Mouse (Mus musculus): ENCODE results near the gene Pla1a. TPM values are rescaled to one million over a fixed set of nuclear protein-coding genes. Genes with fewer than 3 reads are reported as not detected.

The Pla1a gene
- polyA plus RNA-seq, 2 experiments, result 15.0 to 15.5 TPM

DNA sequence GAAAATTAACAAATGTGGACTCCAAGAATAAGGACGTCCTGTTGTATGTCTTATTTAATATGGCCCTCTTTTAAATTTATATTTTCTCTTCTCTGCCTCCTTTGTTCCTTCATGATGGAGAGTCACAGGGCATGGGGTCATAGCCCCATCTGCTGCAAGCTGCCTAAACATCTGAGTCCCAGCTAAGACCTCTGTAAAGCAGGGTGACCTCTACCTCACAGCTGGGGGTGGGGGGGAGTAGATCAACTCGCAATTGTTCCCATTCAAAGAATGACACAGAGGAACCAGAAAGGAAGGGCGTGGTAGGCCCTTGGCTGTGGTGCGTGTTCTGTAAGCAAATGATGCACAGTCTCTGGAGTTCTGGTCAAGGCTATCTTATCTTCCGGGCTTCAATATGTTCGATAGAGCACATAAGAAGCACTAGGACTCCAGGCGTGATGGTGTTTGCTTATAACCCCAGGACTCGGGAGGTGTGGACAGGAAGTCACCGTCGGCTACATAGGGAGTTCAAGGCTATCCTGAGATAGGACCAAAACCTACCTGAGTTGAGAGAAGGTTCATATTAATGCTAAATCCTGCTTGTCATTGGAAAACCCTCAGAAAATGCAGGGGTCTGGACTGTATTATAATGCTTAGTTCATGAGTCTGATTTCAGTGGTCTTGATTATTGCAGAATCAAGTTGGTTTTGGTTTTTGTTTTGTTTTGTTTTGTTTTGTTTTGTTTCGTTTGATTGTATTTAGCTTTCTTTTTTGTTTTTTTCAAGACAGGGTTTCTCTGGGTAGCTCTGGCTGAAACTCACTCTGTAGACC, 39.0 kb upstream of the Pla1a start:
- ATAC-seq (ENCODE audit: insufficient read depth), result 0 out of 2 replicates have a peak, but pooled peaks have one; percentile 9
- H3K4me1 ChIP-seq (replicated peaks; ENCODE audit: control insufficient read depth in 2 of 2, insufficient read depth in 2 of 2, low read length in 1 of 2), result peaks cover 26 to 42% of the 10 kb centered on the region in 2 experiments
- WGBS (ENCODE audit: insufficient replicate concordance), result 29% methylated on average over 11 of the region's 11 CpGs

DNA sequence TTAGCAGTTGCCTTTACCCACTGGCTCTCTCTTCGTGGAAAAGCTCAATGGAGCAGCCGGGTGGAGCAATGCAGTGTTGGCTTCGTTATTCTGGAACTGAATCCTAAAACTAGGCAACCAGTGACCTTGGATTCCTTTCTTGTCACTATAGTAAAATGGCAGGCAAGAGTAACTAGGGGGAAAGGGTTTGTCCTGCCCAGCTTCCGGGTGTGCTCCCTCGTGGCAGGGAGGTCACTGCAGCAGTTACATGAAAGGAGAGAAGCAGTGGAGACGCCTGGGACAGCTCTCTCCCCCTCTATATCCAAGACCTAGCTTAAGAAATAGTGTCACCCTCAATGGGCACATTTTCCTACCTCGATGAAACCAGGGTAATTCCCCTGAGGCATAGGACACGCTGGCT, 36.5 kb upstream of the Pla1a start:
- H3K4me3 ChIP-seq (ENCODE audit: insufficient read depth in 1 of 2, low read depth in 2 of 2, low read length in 2 of 2), result no peak overlapping the region
- WGBS (ENCODE audit: insufficient replicate concordance), result 69% methylated on average over 8 of the region's 8 CpGs
- no peaks in the 10 kb centered on the region for H3K9me3 ChIP-seq (ENCODE audit: control insufficient read depth, low read length)
- H3K4me1 ChIP-seq (replicated peaks; ENCODE audit: control insufficient read depth in 2 of 2, insufficient read depth in 2 of 2, low read length in 1 of 2), result peaks cover 18 to 37% of the 10 kb centered on the region in 2 experiments
- no peak overlapping the region for H3K27ac ChIP-seq
- no peak overlapping the region for H3K9ac ChIP-seq (replicated peaks)
- no peaks in the 10 kb centered on the region for H3K27me3 ChIP-seq (ENCODE audit: control insufficient read depth, insufficient read depth, low read length)
- TF ChIP-seq CTCF (IDR thresholded peaks at IDR 0.05; ENCODE audit: low read depth), result no peak
- no peak for TF ChIP-seq EP300 (IDR thresholded peaks at IDR 0.05; ENCODE audit: low read depth)
- no peak overlapping the region for H3K4me2 ChIP-seq (ENCODE audit: low read depth)
- no peaks in the 10 kb centered on the region for H3K36me3 ChIP-seq (replicated peaks; ENCODE audit: control insufficient read depth, insufficient read depth, low read depth)
- ATAC-seq (ENCODE audit: insufficient read depth) (no peak), DNase-seq (ENCODE audit: low read depth in 3 of 3, low spot score in 3 of 3) (no peak)

More for the DNA sequence above, 39.0 kb upstream of the Pla1a start:
- Histone ChIP-seq H3K36me3 (replicated peaks; ENCODE audit: control insufficient read depth, insufficient read depth, low read depth) (no peaks in the 10 kb centered on the region), H3K9ac (replicated peaks) (no peak overlapping the region), H3K4me3 (ENCODE audit: insufficient read depth in 1 of 2, low read depth in 2 of 2, low read length in 2 of 2) (no peak overlapping the region), H3K27ac (no peak overlapping the region), H3K9me3 (ENCODE audit: control insufficient read depth, low read length) (no peaks in the 10 kb centered on the region), H3K4me2 (ENCODE audit: low read depth) (no peak overlapping the region), H3K27me3 (ENCODE audit: control insufficient read depth, insufficient read depth, low read length) (no peaks in the 10 kb centered on the region)
- TF ChIP-seq CTCF (IDR thresholded peaks at IDR 0.05; ENCODE audit: low read depth), result no peak
- no peak for TF ChIP-seq EP300 (IDR thresholded peaks at IDR 0.05; ENCODE audit: low read depth)
- no peak for DNase-seq (ENCODE audit: low read depth in 3 of 3, low spot score in 3 of 3)

DNA sequence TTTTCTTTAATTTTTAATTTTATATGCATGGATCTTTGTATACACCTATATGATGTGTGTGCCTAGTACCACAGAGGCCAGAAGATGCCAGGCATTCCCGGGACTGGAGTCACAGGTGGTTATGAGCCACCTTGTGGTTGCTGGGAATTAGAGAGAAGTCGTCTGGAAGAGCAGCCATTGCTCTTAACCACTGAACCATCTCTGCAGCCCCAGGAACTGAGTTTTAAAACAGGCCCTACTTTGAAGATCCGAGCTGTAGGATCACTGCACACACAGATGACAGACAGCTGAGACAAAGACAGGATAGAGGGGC, 35.7 kb upstream of the Pla1a start:
- DNase-seq (ENCODE audit: low read depth in 3 of 3, low spot score in 3 of 3), result no peak
- no peaks in the 10 kb centered on the region for H3K36me3 ChIP-seq (replicated peaks; ENCODE audit: control insufficient read depth, insufficient read depth, low read depth)
- TF ChIP-seq EP300 (IDR thresholded peaks at IDR 0.05; ENCODE audit: low read depth), result no peak
- no peak for TF ChIP-seq CTCF (IDR thresholded peaks at IDR 0.05; ENCODE audit: low read depth)
- no peak for ATAC-seq (ENCODE audit: insufficient read depth)
- H3K9ac ChIP-seq (replicated peaks), result no peak overlapping the region
- WGBS (ENCODE audit: insufficient replicate concordance), result 28% methylated on average over 3 of the region's 3 CpGs
- H3K4me3 ChIP-seq (ENCODE audit: insufficient read depth in 1 of 2, low read depth in 2 of 2, low read length in 2 of 2), result no peak overlapping the region
- no peaks in the 10 kb centered on the region for H3K9me3 ChIP-seq (ENCODE audit: control insufficient read depth, low read length)
- no peak overlapping the region for H3K27ac ChIP-seq
- no peak overlapping the region for H3K4me2 ChIP-seq (ENCODE audit: low read depth)
- H3K27me3 ChIP-seq (ENCODE audit: control insufficient read depth, insufficient read depth, low read length), result no peaks in the 10 kb centered on the region
- H3K4me1 ChIP-seq (replicated peaks; ENCODE audit: control insufficient read depth in 2 of 2, insufficient read depth in 2 of 2, low read length in 1 of 2), result peaks cover 16 to 32% of the 10 kb centered on the region in 2 experiments

DNA sequence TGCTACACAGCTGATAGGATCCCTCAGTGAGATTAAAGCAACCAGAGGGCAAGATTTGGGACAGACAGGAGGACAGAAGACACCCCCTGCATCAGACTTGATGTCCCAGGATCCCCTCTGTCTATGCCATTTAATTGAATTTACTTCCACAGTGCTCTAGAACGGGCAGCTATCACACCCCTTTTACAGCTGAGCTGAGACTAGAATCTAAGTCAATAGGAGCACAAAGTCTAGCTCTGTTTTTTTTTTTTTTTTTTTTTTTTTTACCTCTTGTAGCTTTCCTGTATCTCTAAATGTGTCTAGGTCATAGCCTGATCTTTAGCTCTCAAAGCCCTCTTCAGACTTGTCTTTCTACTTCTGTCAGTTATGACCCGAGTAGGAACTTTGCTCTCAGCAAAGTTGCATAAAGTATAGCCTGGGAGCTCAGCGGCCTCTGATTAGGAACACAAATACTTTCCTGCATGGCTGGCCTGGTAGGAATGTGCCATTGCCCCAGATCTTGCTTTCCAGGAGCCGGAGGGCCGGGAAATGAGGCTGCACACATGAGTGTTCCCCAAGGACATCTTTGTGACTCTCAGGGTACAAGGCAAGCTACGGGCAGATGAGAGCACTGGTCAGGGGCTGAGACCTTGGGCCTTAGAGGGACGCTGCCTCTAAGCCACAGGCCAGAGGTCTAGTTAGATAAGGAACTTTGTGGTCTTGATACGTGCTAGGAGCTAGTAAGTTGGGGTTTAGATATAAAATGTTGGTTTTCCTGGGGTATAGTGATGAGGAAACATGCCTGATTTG, 35.2 kb upstream of the Pla1a start:
- no peak overlapping the region for H3K9ac ChIP-seq (replicated peaks)
- no peaks in the 10 kb centered on the region for H3K36me3 ChIP-seq (replicated peaks; ENCODE audit: control insufficient read depth, insufficient read depth, low read depth)
- no peak; the same call in 1 of the 2 replicates for TF ChIP-seq EP300 (IDR thresholded peaks at IDR 0.05; ENCODE audit: low read depth)
- no peak for TF ChIP-seq CTCF (IDR thresholded peaks at IDR 0.05; ENCODE audit: low read depth)
- H3K27me3 ChIP-seq (ENCODE audit: control insufficient read depth, insufficient read depth, low read length), result no peaks in the 10 kb centered on the region
- no peaks in the 10 kb centered on the region for H3K9me3 ChIP-seq (ENCODE audit: control insufficient read depth, low read length)
- WGBS (ENCODE audit: insufficient replicate concordance), result 40% methylated on average over 8 of the region's 8 CpGs
- H3K4me2 ChIP-seq (ENCODE audit: low read depth), result no peak overlapping the region
- DNase-seq (ENCODE audit: low read depth in 3 of 3, low spot score in 3 of 3) (no peak), ATAC-seq (ENCODE audit: insufficient read depth) (no peak)
- no peak overlapping the region for H3K27ac ChIP-seq
- H3K4me3 ChIP-seq (ENCODE audit: insufficient read depth in 1 of 2, low read depth in 2 of 2, low read length in 2 of 2), result no peak overlapping the region
- peaks cover 12 to 28% of the 10 kb centered on the region in 2 experiments for H3K4me1 ChIP-seq (replicated peaks; ENCODE audit: control insufficient read depth in 2 of 2, insufficient read depth in 2 of 2, low read length in 1 of 2)
